Mouse (Mus musculus) gastrocnemius, adult 8-10 months (tissue): ENCODE data around the gene Tmem222. TPM values are rescaled to one million over a fixed set of nuclear protein-coding genes. Genes with fewer than 3 reads are reported as not detected.

Source experiments
- DNase-seq, 2 experiments: peaks; one replicate each; pipeline ENCODE4 v3.0.0; 2022; ENCODE audit warnings: low spot score in 2 of 2
- total RNA-seq, 4 experiments: library from RNA; stranded (reverse); gene quantifications; 2 replicates each; pipeline ENCODE4 v1.2.4; 2022

Tmem222 gene
- total RNA-seq, 4 experiments from 2014 or later = 24.5 to 27.8 (median 26.2) TPM

- peak in 1 of 2 experiments; percentile 48 for DNase-seq
Measured at GRCm38 (mm10) chr4:133217641-133218040, 60.0 kb downstream of the Tmem222 start.

Other genes starting within 250 kb of the Tmem222 start
- gene Wasf2, start 147.3 kb downstream of the Tmem222 start, total RNA-seq = 10 to 100 TPM; 18.8 to 27.9 (median 27.3) TPM
- gene Cd164l2, start 65.7 kb downstream of the Tmem222 start, total RNA-seq = under 1 TPM in 1 of 4 experiments, not detected in 3; 0.59 TPM
- not detected for gene Gpr3, start 65.3 kb downstream of the Tmem222 start, total RNA-seq
- gene Map3k6, start 37.0 kb downstream of the Tmem222 start, total RNA-seq = 1 to 10 TPM; 2.5 to 7.8 (median 4.8) TPM
- gene Sytl1, start 14.7 kb downstream of the Tmem222 start, total RNA-seq = under 1 TPM in 1 of 4 experiments, not detected in 3; 0.12 TPM
- gene Wdtc1, start 75.7 kb upstream of the Tmem222 start, total RNA-seq = 100 to 1,000 TPM in 2 of 4 experiments, 10 to 100 TPM in 2; 85.4 to 104 (median 95.3) TPM
- gene Slc9a1, start 91.9 kb upstream of the Tmem222 start, total RNA-seq = 1 to 10 TPM; 6.9 to 9.8 (median 8.4) TPM
- gene Tent5b, start 202.3 kb upstream of the Tmem222 start, total RNA-seq = under 1 TPM; 0.41 to 0.87 (median 0.69) TPM
- gene Trnp1, start 220.8 kb upstream of the Tmem222 start, total RNA-seq = 1 to 10 TPM in 1 of 4 experiments, under 1 TPM in 3; 0.41 to 1.4 (median 0.81) TPM
- not detected for gene Kdf1, start 241.2 kb upstream of the Tmem222 start, total RNA-seq